Mouse (Mus musculus) hindbrain, embryonic 11.5 days (tissue): ENCODE results near the gene Nrxn3. TPM values are rescaled to one million over a fixed set of nuclear protein-coding genes. Genes with fewer than 3 reads are reported as not detected.
A peak's percentile ranks its signal among the peaks of the same experiment; 100 is the strongest.

ENCODE experiments used
- ATAC-seq: fragments of 200-750 bp; cut with Nextera tagmentation; 2 replicates; pipeline ENCODE4 v1.8.0; 2017; ENCODE audit warnings: mild to moderate bottlenecking, moderate TSS enrichment, moderate library complexity; ENCODE audit not compliant: low FRiP score
- DNase-seq: peaks from one replicate; pipeline ENCODE4 v3.0.0-alpha.2; 2015; ENCODE audit warnings: low spot score
- H3K27ac ChIP-seq: fragments of 300-500 bp; sonication (generic); 2 replicates; pipeline ENCODE4 v1.5.1; 2014; ENCODE audit warnings: mild to moderate bottlenecking, low read depth, low read length
- H3K27me3 ChIP-seq: fragments of 300-500 bp; sonication (generic); 2 replicates; pipeline ENCODE4 v1.6.1; 2014; ENCODE audit warnings: mild to moderate bottlenecking, low read length, moderate library complexity, mixed read lengths; ENCODE audit not compliant: control insufficient read depth, insufficient read depth
- H3K36me3 ChIP-seq: fragments of 300-500 bp; sonication (generic); 2 replicates; pipeline ENCODE4 v1.6.1; 2014; ENCODE audit warnings: mild to moderate bottlenecking, low read length, moderate library complexity, mixed read lengths; ENCODE audit not compliant: control insufficient read depth, insufficient read depth
- H3K4me1 ChIP-seq: fragments of 300-500 bp; sonication (generic); replicated peaks from 2 replicates; pipeline ENCODE4 v1.6.1; 2014; ENCODE audit warnings: low read length, mixed read lengths; ENCODE audit not compliant: control insufficient read depth, insufficient read depth
- H3K4me2 ChIP-seq: fragments of 300-500 bp; sonication (generic); replicated peaks from 2 replicates; pipeline ENCODE4 v1.6.1; 2014; ENCODE audit warnings: mild to moderate bottlenecking, low read depth, low read length
- H3K4me3 ChIP-seq: fragments of 300-500 bp; sonication (generic); 2 replicates; pipeline ENCODE4 v1.5.1; 2014; ENCODE audit warnings: low read depth, low read length
- H3K9ac ChIP-seq: fragments of 300-500 bp; sonication (generic); 2 replicates; pipeline ENCODE4 v1.6.1; 2014; ENCODE audit warnings: low read depth, low read length
- H3K9me3 ChIP-seq: fragments of 300-500 bp; sonication (generic); 2 replicates; pipeline ENCODE4 v1.6.1; 2016; ENCODE audit warnings: low read length; ENCODE audit not compliant: control insufficient read depth
- WGBS: fragments of 180-500 bp; shearing (Covaris S2); extraction: QIAGEN DNeasy Blood & Tissue Kit; methylation state at CpG from one replicate; pipeline ENCODE4 v1.1.7; 2014; 5-methylcytosine and 5-hydroxymethylcytosine counted together
- polyA plus RNA-seq: library from polyadenylated mRNA; unstranded; fragments of >200 nt; fragmentation: Nextera tagmentation; extraction: Ambion mirVana; gene quantifications from 2 replicates; pipeline ENCODE4 v1.2.1, GENCODE M21; 2014

Gene Nrxn3
- polyA plus RNA-seq, 1 experiment from 2014 or later: 52.4 TPM

- no peak overlapping the region for H3K27ac ChIP-seq
- H3K4me2 ChIP-seq: peak overlapping the region; percentile 66
- ATAC-seq: no peak
- H3K4me1 ChIP-seq: no peaks in the 10 kb centered on the region
- DNase-seq: no peak
- peaks cover 2% of the 10 kb centered on the region; the same call in 1 of the 2 replicates for H3K27me3 ChIP-seq
- H3K9me3 ChIP-seq: no peaks in the 10 kb centered on the region
- WGBS: 10% methylated on average over 13 of the region's 13 CpGs
- H3K4me3 ChIP-seq: peak overlapping the region; percentile 11; the same call in 1 of the 2 replicates
- no peaks in the 10 kb centered on the region for H3K36me3 ChIP-seq
- H3K9ac ChIP-seq: no peak overlapping the region
Observed at GRCm38 (mm10) chr12:89813294-89813693, 1090.6 kb downstream of the Nrxn3 start.

- 65% methylated on average over 5 of the region's 5 CpGs for WGBS
- Histone ChIP-seq H3K4me3 (no peak overlapping the region), H3K9ac (no peak overlapping the region)
Observed at GRCm38 (mm10) chr12:89813718-89814117, 1091.0 kb downstream of the Nrxn3 start.

GRCm38 (mm10) chr12:89814536-89814935 is 1091.9 kb downstream of the Nrxn3 start:
- no peak overlapping the region for H3K4me3 ChIP-seq
- peaks cover 2% of the 10 kb centered on the region; the same call in 1 of the 2 replicates for H3K27me3 ChIP-seq
- no peak overlapping the region for H3K27ac ChIP-seq
- no peaks in the 10 kb centered on the region for H3K9me3 ChIP-seq
- H3K36me3 ChIP-seq: no peaks in the 10 kb centered on the region
- DNase-seq (no peak), ATAC-seq (no peak)
- no peak overlapping the region for H3K4me2 ChIP-seq
- WGBS: 46% methylated on average over 4 of the region's 4 CpGs
- no peak overlapping the region for H3K9ac ChIP-seq
- no peaks in the 10 kb centered on the region for H3K4me1 ChIP-seq

More at GRCm38 (mm10) chr12:89813718-89814117, 1091.0 kb downstream of the Nrxn3 start:
- ATAC-seq (no peak), DNase-seq (no peak)
- peaks cover 2% of the 10 kb centered on the region; the same call in 1 of the 2 replicates for H3K27me3 ChIP-seq
- H3K27ac ChIP-seq: no peak overlapping the region
- H3K36me3 ChIP-seq: no peaks in the 10 kb centered on the region
- no peaks in the 10 kb centered on the region for H3K4me1 ChIP-seq
- no peaks in the 10 kb centered on the region for H3K9me3 ChIP-seq
- peak overlapping the region; percentile 66; the same call in 1 of the 2 replicates for H3K4me2 ChIP-seq

- H3K36me3 ChIP-seq: no peaks in the 10 kb centered on the region
- DNase-seq (no peak), ATAC-seq (no peak)
- H3K27ac ChIP-seq: no peak overlapping the region
- no peak overlapping the region for H3K9ac ChIP-seq
- H3K4me2 ChIP-seq: no peak overlapping the region
- H3K4me3 ChIP-seq: no peak overlapping the region
- H3K27me3 ChIP-seq: peaks cover 2% of the 10 kb centered on the region; the same call in 1 of the 2 replicates
- 74% methylated on average over 9 of the region's 9 CpGs for WGBS
- H3K9me3 ChIP-seq: no peaks in the 10 kb centered on the region
- no peaks in the 10 kb centered on the region for H3K4me1 ChIP-seq
Observed at GRCm38 (mm10) chr12:89817072-89817773, 1094.5 kb downstream of the Nrxn3 start.

- H3K9me3 ChIP-seq: no peaks in the 10 kb centered on the region
- no peak overlapping the region for H3K4me3 ChIP-seq
- no peak overlapping the region for H3K27ac ChIP-seq
- no peaks in the 10 kb centered on the region for H3K36me3 ChIP-seq
- no peak for DNase-seq
- H3K4me2 ChIP-seq: no peak overlapping the region
- H3K9ac ChIP-seq: no peak overlapping the region
- H3K4me1 ChIP-seq: no peaks in the 10 kb centered on the region
- H3K27me3 ChIP-seq: peaks cover 1% of the 10 kb centered on the region; the same call in 1 of the 2 replicates
- no peak for ATAC-seq
- 82% methylated on average over 2 of the region's 2 CpGs for WGBS
Observed at GRCm38 (mm10) chr12:89818200-89818599, 1095.5 kb downstream of the Nrxn3 start.

GRCm38 (mm10) chr12:89822141-89822540 is 1099.5 kb downstream of the Nrxn3 start:
- H3K9ac ChIP-seq: no peak overlapping the region
- peak; percentile 30 for DNase-seq
- H3K4me2 ChIP-seq: no peak overlapping the region
- H3K9me3 ChIP-seq: no peaks in the 10 kb centered on the region
- no peak overlapping the region for H3K27ac ChIP-seq
- H3K36me3 ChIP-seq: no peaks in the 10 kb centered on the region
- WGBS: 31% methylated on average over 4 of the region's 4 CpGs
- H3K4me3 ChIP-seq: no peak overlapping the region
- H3K27me3 ChIP-seq: no peaks in the 10 kb centered on the region
- peak; percentile 35; the same call in 1 of the 2 replicates for ATAC-seq
- H3K4me1 ChIP-seq: no peaks in the 10 kb centered on the region

GRCm38 (mm10) chr12:89829927-89830326 is 1107.3 kb downstream of the Nrxn3 start:
- DNase-seq (no peak), ATAC-seq (no peak)
- Histone ChIP-seq H3K4me1 (no peaks in the 10 kb centered on the region), H3K4me2 (no peak overlapping the region), H3K27me3 (no peaks in the 10 kb centered on the region), H3K4me3 (no peak overlapping the region), H3K36me3 (no peaks in the 10 kb centered on the region), H3K9ac (no peak overlapping the region), H3K9me3 (no peaks in the 10 kb centered on the region), H3K27ac (no peak overlapping the region)
- WGBS: 93% methylated on average over 2 of the region's 2 CpGs

- H3K4me2 ChIP-seq: no peak overlapping the region
- no peak overlapping the region for H3K27ac ChIP-seq
- ATAC-seq: no peak
- 91% methylated on average over 5 of the region's 5 CpGs for WGBS
- H3K9me3 ChIP-seq: no peaks in the 10 kb centered on the region
- no peak for DNase-seq
- no peak overlapping the region for H3K4me3 ChIP-seq
- H3K27me3 ChIP-seq: no peaks in the 10 kb centered on the region
- H3K36me3 ChIP-seq: no peaks in the 10 kb centered on the region
- H3K9ac ChIP-seq: no peak overlapping the region
- no peaks in the 10 kb centered on the region for H3K4me1 ChIP-seq
Observed at GRCm38 (mm10) chr12:89830350-89830749, 1107.7 kb downstream of the Nrxn3 start.

- Histone ChIP-seq H3K9ac (no peak overlapping the region), H3K27ac (no peak overlapping the region), H3K9me3 (no peaks in the 10 kb centered on the region), H3K27me3 (no peaks in the 10 kb centered on the region), H3K4me3 (no peak overlapping the region), H3K4me2 (no peak overlapping the region), H3K4me1 (no peaks in the 10 kb centered on the region), H3K36me3 (no peaks in the 10 kb centered on the region)
- DNase-seq (no peak), ATAC-seq (no peak)
- 87% methylated on average over 6 of the region's 6 CpGs for WGBS
Observed at GRCm38 (mm10) chr12:89831300-89831699, 1108.6 kb downstream of the Nrxn3 start.
